Comparison of ENCODE assay signal across 8 mouse cellular contexts in genomic region chr4:97611251-97611847, GRCm38 (mm10).
DNase-seq lines count a peak whose midpoint lies in the region; ATAC-seq and TF ChIP-seq lines count a peak whose summit lies in the region.

No protein-coding gene starts in this region.

- DNase-seq in adrenal gland, adult 2 months: peak; percentile 16
- no peak for DNase-seq in adrenal gland, postnatal 4 days (ENCODE audit: low spot score in 2 of 2)
- DNase-seq in brain, adult 2 months (ENCODE audit: low read depth, low spot score): peak; percentile 77
- DNase-seq in frontal cortex, postnatal 14 days (ENCODE audit: low spot score in 2 of 2): peak; percentile 40 to 45
- peak; percentile 84 for DNase-seq in heart, postnatal 4 days
- DNase-seq in lung, embryonic 14.5 days: peak; percentile 89
- DNase-seq in kidney, adult 9 months: no peak

- no peaks in the 10 kb centered on the region for H3K36me3 ChIP-seq in lung, embryonic 14.5 days (ENCODE audit: insufficient read depth)
- no peaks in the 10 kb centered on the region for H3K36me3 ChIP-seq in stomach, embryonic 14.5 days (ENCODE audit: control insufficient read depth, insufficient read depth, low read length)

- H3K9me3 ChIP-seq in lung, embryonic 14.5 days (ENCODE audit: low read depth, low read length): no peaks in the 10 kb centered on the region
- no peaks in the 10 kb centered on the region for H3K9me3 ChIP-seq in stomach, embryonic 14.5 days (ENCODE audit: control insufficient read depth, low read depth, low read length)

- 29% methylated on average over 11 of the region's 11 CpGs for WGBS in lung, embryonic 14.5 days
- WGBS in stomach, embryonic 14.5 days: 40% methylated on average over 11 of the region's 11 CpGs

- 0 out of 2 replicates have a peak overlapping the region, but pooled peaks have one; percentile 1 for H3K4me2 ChIP-seq in lung, embryonic 14.5 days
- H3K4me2 ChIP-seq in stomach, embryonic 14.5 days (replicated peaks; ENCODE audit: low read depth, low read length): no peak overlapping the region

- H3K27ac ChIP-seq in lung, embryonic 14.5 days (ENCODE audit: low read depth): peak overlapping the region; percentile 19; the same call in 1 of the 2 replicates
- H3K27ac ChIP-seq in stomach, embryonic 14.5 days (ENCODE audit: low read length): peak overlapping the region; percentile 56

- H3K9ac ChIP-seq in lung, embryonic 14.5 days: no peak overlapping the region
- H3K9ac ChIP-seq in stomach, embryonic 14.5 days (replicated peaks; ENCODE audit: low read depth, low read length): no peak overlapping the region

- peak; percentile 88 for ATAC-seq in lung, embryonic 14.5 days (ENCODE audit: insufficient read depth)
- ATAC-seq in stomach, embryonic 14.5 days (ENCODE audit: insufficient number of reproducible peaks, insufficient read depth, low FRiP score, low read depth): 0 out of 2 replicates have a peak, but pooled peaks have one; percentile 42

- no peak overlapping the region for H3K4me3 ChIP-seq in lung, embryonic 14.5 days (ENCODE audit: low read depth, low read length)
- no peak overlapping the region for H3K4me3 ChIP-seq in stomach, embryonic 14.5 days (ENCODE audit: low read depth, low read length)

- H3K4me1 ChIP-seq in lung, embryonic 14.5 days (ENCODE audit: insufficient read depth): peaks cover 22% of the 10 kb centered on the region
- H3K4me1 ChIP-seq in stomach, embryonic 14.5 days (ENCODE audit: control insufficient read depth, insufficient read depth, low read length): peaks cover 5% of the 10 kb centered on the region; the same call in 1 of the 2 replicates

- no peaks in the 10 kb centered on the region for H3K27me3 ChIP-seq in lung, embryonic 14.5 days (ENCODE audit: insufficient read depth, low read length)
- no peaks in the 10 kb centered on the region for H3K27me3 ChIP-seq in stomach, embryonic 14.5 days (ENCODE audit: control insufficient read depth, insufficient read depth, low read length)

- TF ChIP-seq CTCF in lung, embryonic 14.5 days (IDR thresholded peaks at IDR 0.05; ENCODE audit: low read depth): no peak

Comparison
In these comparisons a context has a peak if more than half of its experiments do, and no peak if none do; other contexts are left out.
1. DNase-seq: peak in adrenal gland, adult 2 months (single experiment), brain, adult 2 months (single experiment), frontal cortex, postnatal 14 days (2 of 2), heart, postnatal 4 days (single experiment) and lung, embryonic 14.5 days (single experiment); none in adrenal gland, postnatal 4 days (0 of 2) and kidney, adult 9 months (single experiment).